Mouse (Mus musculus) heart, postnatal 4 days (tissue): Measurements from ENCODE around the gene Grik4. TPM values are rescaled to one million over a fixed set of nuclear protein-coding genes. Genes with fewer than 3 reads are reported as not detected.
A peak's percentile ranks its signal among the peaks of the same experiment; 100 is the strongest.

ENCODE experiments used
- DNase-seq: peaks from one replicate; pipeline ENCODE4 v3.0.0; 2021
- total RNA-seq, 2 experiments: library from RNA; stranded (reverse); gene quantifications; 2 replicates each; pipeline ENCODE4 v1.2.3; 2021

Grik4 gene
- total RNA-seq, 2 experiments from 2014 or later, result 0.10 TPM; not detected in 1

- DNase-seq, result no peak
Measured at GRCm38 (mm10) chr9:42859959-42860794, 84.1 kb downstream of the Grik4 start.

- DNase-seq, result no peak
Measured at GRCm38 (mm10) chr9:42858998-42859690, 85.1 kb downstream of the Grik4 start.

GRCm38 (mm10) chr9:42858576-42858975 lies 85.7 kb downstream of the Grik4 start:
- DNase-seq, result no peak

- no peak for DNase-seq
Measured at GRCm38 (mm10) chr9:42857756-42858155, 86.5 kb downstream of the Grik4 start.

GRCm38 (mm10) chr9:42853077-42853476 lies 91.2 kb downstream of the Grik4 start:
- no peak for DNase-seq

- DNase-seq, result no peak
Measured at GRCm38 (mm10) chr9:42850063-42850462, 94.2 kb downstream of the Grik4 start.

GRCm38 (mm10) chr9:42848061-42848460 lies 96.2 kb downstream of the Grik4 start:
- DNase-seq, result no peak

GRCm38 (mm10) chr9:42846676-42847425 lies 97.4 kb downstream of the Grik4 start:
- no peak for DNase-seq

- no peak for DNase-seq
Measured at GRCm38 (mm10) chr9:42846139-42846538, 98.2 kb downstream of the Grik4 start.

GRCm38 (mm10) chr9:42844301-42844700 lies 100.0 kb downstream of the Grik4 start:
- DNase-seq, result no peak

- DNase-seq, result no peak
Measured at GRCm38 (mm10) chr9:42838299-42838698, 106.0 kb downstream of the Grik4 start.

GRCm38 (mm10) chr9:42837498-42837897 lies 106.8 kb downstream of the Grik4 start:
- no peak for DNase-seq

GRCm38 (mm10) chr9:42831558-42831957 lies 112.7 kb downstream of the Grik4 start:
- no peak for DNase-seq

- DNase-seq, result peak; percentile 52
Measured at GRCm38 (mm10) chr9:42819247-42819646, 125.0 kb downstream of the Grik4 start.

GRCm38 (mm10) chr9:42816815-42817214 lies 127.5 kb downstream of the Grik4 start:
- DNase-seq, result no peak

- no peak for DNase-seq
Measured at GRCm38 (mm10) chr9:42809146-42809545, 135.1 kb downstream of the Grik4 start.

GRCm38 (mm10) chr9:42808394-42808793 lies 135.9 kb downstream of the Grik4 start:
- peak; percentile 13 for DNase-seq

GRCm38 (mm10) chr9:42803061-42803491 lies 141.2 kb downstream of the Grik4 start:
- peak; percentile 48 for DNase-seq

- no peak for DNase-seq
Measured at GRCm38 (mm10) chr9:42801929-42802328, 142.4 kb downstream of the Grik4 start.

GRCm38 (mm10) chr9:42800138-42800537 lies 144.2 kb downstream of the Grik4 start:
- DNase-seq, result no peak

GRCm38 (mm10) chr9:42799694-42800093 lies 144.6 kb downstream of the Grik4 start:
- DNase-seq, result no peak

GRCm38 (mm10) chr9:42799242-42799641 lies 145.1 kb downstream of the Grik4 start:
- DNase-seq, result peak; percentile 86

- no peak for DNase-seq
Measured at GRCm38 (mm10) chr9:42798280-42798679, 146.0 kb downstream of the Grik4 start.
